Mouse (Mus musculus): Measurements from ENCODE around the gene Gas2l2.
A peak's percentile ranks its signal among the peaks of the same experiment; 100 is the strongest.

Gene Gas2l2

DNA sequence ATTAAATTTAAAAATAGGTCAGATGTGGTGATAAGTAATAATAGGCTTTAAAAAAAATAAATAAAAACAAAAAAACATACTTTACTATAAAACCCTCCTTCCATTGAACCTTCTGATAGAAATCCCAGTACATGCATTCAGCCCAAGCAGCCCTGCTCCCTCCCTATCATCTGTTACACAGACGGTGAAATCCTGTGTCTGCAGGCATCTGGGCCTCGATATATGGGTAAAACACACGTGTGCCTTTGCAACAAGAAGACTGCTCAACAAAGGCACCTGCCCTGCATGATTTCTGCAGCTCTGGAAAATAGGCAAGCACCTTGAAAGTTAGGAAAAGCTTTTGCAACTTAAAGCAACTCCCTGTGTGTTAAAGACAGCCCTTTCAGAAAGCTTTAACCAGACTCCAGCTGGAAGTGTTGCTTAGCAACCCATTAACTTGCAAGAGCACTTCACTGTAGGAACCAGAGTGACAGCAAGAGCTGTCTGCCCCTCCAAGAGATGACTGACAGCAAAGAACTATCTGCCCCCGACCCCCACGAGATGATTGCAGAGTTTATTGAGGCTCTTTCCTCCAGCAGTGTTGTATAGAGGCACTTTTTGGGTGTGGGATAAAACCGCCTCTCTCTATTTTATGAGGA lies 34.3 kb downstream of the Gas2l2 start:
- DNase-seq (ENCODE audit: extremely low spot score) = peak; percentile 18

DNA sequence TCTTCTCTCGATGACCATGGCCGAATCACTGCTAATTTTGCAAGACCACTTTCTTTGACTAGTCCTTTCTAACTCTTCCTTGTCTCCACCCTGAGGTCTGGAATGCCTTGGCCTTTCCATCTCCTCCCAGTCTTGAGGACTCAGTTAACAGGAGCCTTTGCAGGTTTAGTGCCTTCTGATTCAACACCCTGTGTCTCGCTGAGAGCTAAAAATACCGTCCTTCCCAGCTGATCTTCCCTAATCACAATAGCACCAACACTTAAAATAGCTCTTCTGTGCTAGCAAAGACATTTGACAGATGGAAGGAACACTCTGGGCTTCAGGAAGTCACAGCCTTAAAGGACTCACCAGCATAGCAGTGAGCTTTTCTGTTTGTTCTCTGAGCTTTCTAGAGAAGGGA lies 36.2 kb downstream of the Gas2l2 start:
- no peak for DNase-seq (ENCODE audit: extremely low spot score)

DNA sequence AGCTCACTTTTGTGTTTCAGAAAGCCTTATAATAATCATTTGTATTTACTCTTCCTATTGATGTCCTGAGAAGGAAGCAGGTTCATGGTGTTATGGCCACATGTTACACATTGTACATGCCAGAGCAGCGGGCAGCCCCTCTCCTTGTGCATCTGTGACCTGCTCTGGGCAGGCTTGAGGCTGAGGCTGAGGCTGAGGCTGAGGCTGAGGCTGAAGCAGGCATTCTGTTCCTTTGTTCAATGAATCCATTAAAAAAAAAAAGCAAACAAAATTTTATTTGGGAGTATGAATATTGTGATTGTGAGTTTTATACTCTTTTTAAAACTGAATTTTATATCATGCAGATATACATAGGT lies 45.7 kb downstream of the Gas2l2 start:
- DNase-seq (ENCODE audit: extremely low spot score) = no peak

DNA sequence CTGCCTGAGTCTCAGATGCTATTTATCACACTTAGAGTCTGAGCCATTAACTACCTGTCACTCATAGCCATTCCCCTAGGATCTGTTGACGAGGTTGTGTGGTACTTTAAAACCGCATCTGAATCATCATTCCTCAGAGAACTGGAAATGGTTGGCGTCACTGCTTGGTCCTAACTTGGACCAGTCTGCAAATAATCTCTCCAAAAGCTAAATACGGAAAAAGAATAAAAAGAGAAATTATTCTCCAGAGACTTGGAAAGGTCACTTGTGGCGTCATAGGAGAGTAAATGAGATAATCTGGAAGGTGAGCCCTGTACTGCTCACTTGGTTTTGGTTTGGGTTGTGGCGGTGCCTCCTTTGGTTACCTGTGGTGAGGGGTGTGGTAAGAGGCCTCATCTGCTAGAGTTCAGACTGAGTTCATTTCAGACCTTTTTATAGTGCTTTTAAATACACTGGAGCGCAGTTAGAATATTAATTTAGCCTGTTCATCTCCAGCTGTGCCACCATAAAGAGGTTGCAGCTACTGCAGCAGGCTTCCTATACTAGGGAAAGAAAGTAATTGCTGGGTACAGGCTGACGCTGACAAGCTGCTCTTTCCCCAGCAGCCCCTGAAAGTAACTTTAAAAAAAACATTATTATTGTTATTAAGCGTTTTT lies 46.3 kb downstream of the Gas2l2 start:
- no peak for DNase-seq (ENCODE audit: extremely low spot score)

DNA sequence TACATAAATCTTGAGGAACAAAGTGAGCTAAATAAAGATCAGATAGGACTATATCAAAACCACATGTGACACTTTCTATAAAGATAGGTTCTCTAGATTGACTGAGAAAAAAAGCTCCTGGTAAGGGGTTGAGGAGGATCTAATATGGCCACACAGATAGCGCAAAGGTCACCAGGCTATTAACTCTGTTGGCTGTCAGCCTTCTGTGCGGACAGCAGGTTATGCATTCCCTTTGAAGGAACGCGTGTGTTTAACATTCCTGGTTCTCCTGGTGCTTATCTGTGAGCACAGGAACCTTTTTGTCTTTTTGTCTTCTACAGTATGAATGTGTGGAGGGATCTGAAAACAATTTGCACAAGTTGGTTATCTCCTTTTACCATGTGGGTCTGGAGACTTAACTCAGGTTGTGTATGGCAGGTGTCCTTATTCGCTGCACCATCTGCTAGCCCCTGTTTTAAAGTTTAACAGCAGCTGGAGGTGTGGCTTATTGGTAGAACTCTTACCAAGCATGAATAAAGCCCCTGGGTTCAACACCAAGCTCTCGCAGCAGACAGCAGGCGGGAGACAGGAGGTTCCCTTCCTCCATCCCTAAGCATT lies 49.4 kb downstream of the Gas2l2 start:
- DNase-seq (ENCODE audit: extremely low spot score) = no peak
